Mouse (Mus musculus) megakaryocyte, embryonic 14.5 days (primary cell): ENCODE measurements around the gene Utp6.

Experiments
- FLI1 ChIP-seq: IDR thresholded peaks from 2 replicates; pipeline ENCODE4 v1.6.1; 2012; ENCODE audit warnings: low read length, inconsistent platforms, mixed read lengths
- GATA1 ChIP-seq: IDR thresholded peaks from 3 replicates; pipeline ENCODE4 v1.6.1; 2012; ENCODE audit warnings: mixed read lengths, low read length, inconsistent platforms, borderline replicate concordance

GRCm38 (mm10) chr11:79963212-79963974 lies 1.2 kb upstream of the Utp6 start:
- TF ChIP-seq FLI1 (no peak), GATA1 (no peak)
